Mouse (Mus musculus) embryonic facial prominence, embryonic 11.5 days (tissue): ENCODE measurements around the gene Rplp2. TPM values are rescaled to one million over a fixed set of nuclear protein-coding genes. Genes with fewer than 3 reads are reported as not detected.
"Not testable (repeated sequence)": the region's sequence is repeated elsewhere in the genome, so short reads cannot be mapped to it uniquely, and the experiment has no call there.

Experiments
- ATAC-seq: fragments of 200-750 bp; cut with Nextera tagmentation; replicated peaks from 2 replicates; pipeline ENCODE4 v1.8.0; 2017; ENCODE audit warnings: low read depth; ENCODE audit not compliant: insufficient number of reproducible peaks, low FRiP score, low TSS enrichment
- DNase-seq: peaks from one replicate; pipeline ENCODE4 v3.0.0-alpha.2; 2015; ENCODE audit warnings: low spot score
- H3K27ac ChIP-seq: fragments of 300-500 bp; sonication (generic); replicated peaks from 2 replicates; pipeline ENCODE4 v1.5.1; 2014; ENCODE audit warnings: mild to moderate bottlenecking, low read depth, low read length, control low read depth
- H3K27me3 ChIP-seq: fragments of 300-500 bp; sonication (generic); 2 replicates; pipeline ENCODE4 v1.6.1; 2014; ENCODE audit warnings: mild to moderate bottlenecking, low read length, moderate library complexity, mixed read lengths; ENCODE audit not compliant: control insufficient read depth, insufficient read depth
- H3K36me3 ChIP-seq: fragments of 300-500 bp; sonication (generic); replicated peaks from 2 replicates; pipeline ENCODE4 v1.6.1; 2014; ENCODE audit warnings: low read depth, mild to moderate bottlenecking, low read length, moderate library complexity, mixed read lengths; ENCODE audit not compliant: control insufficient read depth, insufficient read depth
- H3K4me1 ChIP-seq: fragments of 300-500 bp; sonication (generic); 2 replicates; pipeline ENCODE4 v1.6.1; 2014; ENCODE audit warnings: low read length, mixed read lengths; ENCODE audit not compliant: control insufficient read depth, insufficient read depth
- H3K4me2 ChIP-seq: fragments of 300-500 bp; sonication (generic); 2 replicates; pipeline ENCODE4 v1.6.1; 2014; ENCODE audit warnings: low read depth, mild to moderate bottlenecking, control low read depth, low read length, moderate library complexity
- H3K4me3 ChIP-seq: fragments of 300-500 bp; sonication (generic); 2 replicates; pipeline ENCODE4 v1.5.1; 2014; ENCODE audit warnings: low read depth, low read length, control low read depth
- H3K9ac ChIP-seq: fragments of 300-500 bp; sonication (generic); replicated peaks from 2 replicates; pipeline ENCODE4 v1.6.1; 2014; ENCODE audit warnings: mild to moderate bottlenecking, control low read depth, low read length
- H3K9me3 ChIP-seq: fragments of 300-500 bp; sonication (generic); replicated peaks from 2 replicates; pipeline ENCODE4 v1.6.1; 2016; ENCODE audit warnings: mild to moderate bottlenecking, low read length, inconsistent platforms, mixed read lengths; ENCODE audit not compliant: control insufficient read depth
- WGBS: fragments of 180-500 bp; shearing (Covaris S2); extraction: QIAGEN DNeasy Blood & Tissue Kit; methylation state at CpG from one replicate; pipeline ENCODE4 v1.1.7; 2014; 5-methylcytosine and 5-hydroxymethylcytosine counted together
- polyA plus RNA-seq: library from polyadenylated mRNA; unstranded; fragments of >200 nt; fragmentation: Nextera tagmentation; extraction: Ambion mirVana; gene quantifications from 2 replicates; pipeline ENCODE4 v1.2.1, GENCODE M21; 2014

The Rplp2 gene
- 1,064 and 1,069 TPM in 2 replicates for polyA plus RNA-seq

- peak within 1 kb of the TSS; percentile 49 for H3K4me2 ChIP-seq
- H3K4me3 ChIP-seq = peak within 1 kb of the TSS; percentile 85
- H3K9me3 ChIP-seq = no peaks in the 10 kb centered on the region
- DNase-seq (peak; percentile 96), ATAC-seq (peak; percentile 77)
- H3K36me3 ChIP-seq = 0 out of 2 replicates have a peak, but pooled peaks cover 3% of the 10 kb centered on the region
- H3K4me1 ChIP-seq = peaks cover 7% of the 10 kb centered on the region; the same call in 1 of the 2 replicates
- H3K9ac ChIP-seq = peak within 1 kb of the TSS; percentile 89
- H3K27me3 ChIP-seq = no peaks in the 10 kb centered on the region
- under 1% methylated on average over 63 of the region's 63 CpGs for WGBS
- H3K27ac ChIP-seq = peak within 1 kb of the TSS; percentile 48
These were observed at the start of gene Rplp2 for GRCm38 (mm10) chr7:141447110-141447991. TSS of gene Rplp2 (plus strand) at chr7:141447370.

- Histone ChIP-seq H3K9ac (no peak overlapping the region), H3K9me3 (no peaks in the 10 kb centered on the region), H3K4me3 (no peak overlapping the region), H3K27me3 (no peaks in the 10 kb centered on the region), H3K4me2 (no peak overlapping the region), H3K27ac (no peak overlapping the region), H3K4me1 (no peaks in the 10 kb centered on the region), H3K36me3 (peaks cover 7% of the 10 kb centered on the region)
- ATAC-seq (no peak), DNase-seq (peak; percentile 58)
- 49% methylated on average over 5 of the region's 5 CpGs for WGBS
These were observed 43.9 kb upstream of the Rplp2 start for GRCm38 (mm10) chr7:141403305-141403704.

- DNase-seq = no peak
- H3K4me3 ChIP-seq = no peak overlapping the region
- peaks cover 9% of the 10 kb centered on the region for H3K36me3 ChIP-seq
- no peaks in the 10 kb centered on the region for H3K4me1 ChIP-seq
- H3K9me3 ChIP-seq = no peaks in the 10 kb centered on the region
- no peak overlapping the region for H3K4me2 ChIP-seq
- no peaks in the 10 kb centered on the region for H3K27me3 ChIP-seq
- no peak for ATAC-seq
- no peak overlapping the region for H3K9ac ChIP-seq
- H3K27ac ChIP-seq = no peak overlapping the region
- 75% methylated on average over 4 of the region's 4 CpGs for WGBS
These were observed 41.7 kb upstream of the Rplp2 start for GRCm38 (mm10) chr7:141405466-141405865.

- H3K4me2 ChIP-seq, H3K9ac ChIP-seq, H3K4me3 ChIP-seq, H3K4me1 ChIP-seq, H3K9me3 ChIP-seq, DNase-seq, H3K36me3 ChIP-seq, H3K27me3 ChIP-seq, ATAC-seq, H3K27ac ChIP-seq: not testable (repeated sequence)
- 97% methylated on average over 7 of the region's 7 CpGs for WGBS
These were observed 39.5 kb upstream of the Rplp2 start for GRCm38 (mm10) chr7:141407670-141408069.

GRCm38 (mm10) chr7:141408833-141409232, 38.3 kb upstream of the Rplp2 start:
- peak overlapping the region; percentile 22; the same call in 1 of the 2 replicates for H3K9ac ChIP-seq
- no peaks in the 10 kb centered on the region for H3K4me1 ChIP-seq
- H3K4me3 ChIP-seq = no peak overlapping the region
- no peaks in the 10 kb centered on the region for H3K9me3 ChIP-seq
- WGBS = 14% methylated on average over 11 of the region's 11 CpGs
- peak; percentile 55; the same call in 1 of the 2 replicates for ATAC-seq
- H3K36me3 ChIP-seq = peaks cover 4% of the 10 kb centered on the region
- H3K4me2 ChIP-seq = no peak overlapping the region
- no peaks in the 10 kb centered on the region for H3K27me3 ChIP-seq
- DNase-seq = peak; percentile 90
- H3K27ac ChIP-seq = no peak overlapping the region

- Histone ChIP-seq H3K9ac (no peak overlapping the region), H3K4me2 (no peak overlapping the region), H3K4me3 (no peak overlapping the region), H3K4me1 (no peaks in the 10 kb centered on the region), H3K9me3 (no peaks in the 10 kb centered on the region), H3K27me3 (no peaks in the 10 kb centered on the region), H3K36me3 (peaks cover 4% of the 10 kb centered on the region), H3K27ac (no peak overlapping the region)
- 89% methylated on average over 8 of the region's 8 CpGs for whole genome bisulfite sequencing
- ATAC-seq (no peak), DNase-seq (no peak)
These were observed 36.5 kb upstream of the Rplp2 start for GRCm38 (mm10) chr7:141410631-141411030.

GRCm38 (mm10) chr7:141411667-141412066, 35.5 kb upstream of the Rplp2 start:
- no peak overlapping the region for H3K4me2 ChIP-seq
- WGBS = 96% methylated on average over 1 of the region's 1 CpGs
- no peaks in the 10 kb centered on the region for H3K9me3 ChIP-seq
- peaks cover 4% of the 10 kb centered on the region for H3K36me3 ChIP-seq
- H3K27ac ChIP-seq = no peak overlapping the region
- no peaks in the 10 kb centered on the region for H3K4me1 ChIP-seq
- no peak overlapping the region for H3K9ac ChIP-seq
- DNase-seq (no peak), ATAC-seq (no peak)
- no peaks in the 10 kb centered on the region for H3K27me3 ChIP-seq
- no peak overlapping the region for H3K4me3 ChIP-seq

GRCm38 (mm10) chr7:141413331-141413730, 33.8 kb upstream of the Rplp2 start:
- Histone ChIP-seq H3K27me3 (no peaks in the 10 kb centered on the region), H3K27ac (peak overlapping the region; percentile 39; the same call in 1 of the 2 replicates), H3K4me1 (no peaks in the 10 kb centered on the region), H3K36me3 (peaks cover 4% of the 10 kb centered on the region), H3K9ac (peak overlapping the region; percentile 84), H3K4me2 (peak overlapping the region; percentile 62), H3K4me3 (peak overlapping the region; percentile 71), H3K9me3 (no peaks in the 10 kb centered on the region)
- WGBS = 4% methylated on average over 16 of the region's 16 CpGs
- no peak for DNase-seq
- ATAC-seq = 0 out of 2 replicates have a peak, but pooled peaks have one; percentile 5
